Mouse (Mus musculus) cerebellum, postnatal 36 days (tissue): Measurements from ENCODE around the gene Dnah7c.
"Not testable (repeated sequence)": the region's sequence is repeated elsewhere in the genome, so short reads cannot be mapped to it uniquely, and the experiment has no call there.

Source experiments
- DNase-seq, 2 experiments: peaks; one replicate each; pipeline ENCODE4 v3.0.0; 2021 to 2022; ENCODE audit warnings: mixed read lengths in 2 of 2

The Dnah7c gene

GRCm38 (mm10) chr1:46733405-46734106 is 308.2 kb downstream of the Dnah7c start:
- DNase-seq = not testable (repeated sequence)

GRCm38 (mm10) chr1:46734455-46734854 is 309.1 kb downstream of the Dnah7c start:
- DNase-seq = not testable (repeated sequence)

- not testable (repeated sequence) for DNase-seq
Measured at GRCm38 (mm10) chr1:46764600-46764999, 339.2 kb downstream of the Dnah7c start.

GRCm38 (mm10) chr1:46769318-46769717 is 343.9 kb downstream of the Dnah7c start:
- not testable (repeated sequence) for DNase-seq

- not testable (repeated sequence) for DNase-seq
Measured at GRCm38 (mm10) chr1:46770077-46770695, 344.8 kb downstream of the Dnah7c start.

- not testable (repeated sequence) for DNase-seq
Measured at GRCm38 (mm10) chr1:46782227-46782626, 356.8 kb downstream of the Dnah7c start.

GRCm38 (mm10) chr1:46805074-46805473 is 379.7 kb downstream of the Dnah7c start:
- no peak for DNase-seq

- not testable (repeated sequence) for DNase-seq
Measured at GRCm38 (mm10) chr1:46808630-46809029, 383.2 kb downstream of the Dnah7c start.

- no peak for DNase-seq
Measured at GRCm38 (mm10) chr1:46817934-46818333, 392.5 kb downstream of the Dnah7c start.

- DNase-seq = no peak
Measured at GRCm38 (mm10) chr1:46822256-46822972, 397.0 kb downstream of the Dnah7c start.

- DNase-seq = no peak
Measured at GRCm38 (mm10) chr1:46830066-46830843, 404.9 kb downstream of the Dnah7c start.

- DNase-seq = no peak
Measured at GRCm38 (mm10) chr1:46831927-46832326, 406.5 kb downstream of the Dnah7c start.

GRCm38 (mm10) chr1:46843406-46843805 is 418.0 kb downstream of the Dnah7c start:
- no peak for DNase-seq

GRCm38 (mm10) chr1:46844281-46844680 is 418.9 kb downstream of the Dnah7c start:
- no peak for DNase-seq

GRCm38 (mm10) chr1:46845221-46845620 is 419.8 kb downstream of the Dnah7c start:
- no peak for DNase-seq

- peak; percentile 51 to 72 for DNase-seq
Measured at GRCm38 (mm10) chr1:46849758-46850157, 424.4 kb downstream of the Dnah7c start.

GRCm38 (mm10) chr1:46851586-46851985 is 426.2 kb downstream of the Dnah7c start:
- DNase-seq = no peak

- no peak for DNase-seq
Measured at GRCm38 (mm10) chr1:46852216-46852599, 426.8 kb downstream of the Dnah7c start.

GRCm38 (mm10) chr1:46852600-46853272 is 427.3 kb downstream of the Dnah7c start:
- DNase-seq = peak; percentile 62 to 67

GRCm38 (mm10) chr1:46853317-46854035 is 428.1 kb downstream of the Dnah7c start:
- peak; percentile 97 to 100 for DNase-seq
